Mouse (Mus musculus) stomach, postnatal 0 days (tissue): ENCODE data around the gene Ap4b1.
A peak's percentile ranks its signal among the peaks of the same experiment; 100 is the strongest.

ENCODE experiments used
- CTCF ChIP-seq: IDR thresholded peaks from 2 replicates; pipeline ENCODE4 v1.5.1; 2016; ENCODE audit warnings: antibody characterized with exemption, low read depth, mild to moderate bottlenecking, moderate library complexity
- EP300 ChIP-seq: optimal IDR thresholded peaks from 2 replicates; pipeline ENCODE3; 2016; ENCODE audit warnings: antibody characterized with exemption

DNA sequence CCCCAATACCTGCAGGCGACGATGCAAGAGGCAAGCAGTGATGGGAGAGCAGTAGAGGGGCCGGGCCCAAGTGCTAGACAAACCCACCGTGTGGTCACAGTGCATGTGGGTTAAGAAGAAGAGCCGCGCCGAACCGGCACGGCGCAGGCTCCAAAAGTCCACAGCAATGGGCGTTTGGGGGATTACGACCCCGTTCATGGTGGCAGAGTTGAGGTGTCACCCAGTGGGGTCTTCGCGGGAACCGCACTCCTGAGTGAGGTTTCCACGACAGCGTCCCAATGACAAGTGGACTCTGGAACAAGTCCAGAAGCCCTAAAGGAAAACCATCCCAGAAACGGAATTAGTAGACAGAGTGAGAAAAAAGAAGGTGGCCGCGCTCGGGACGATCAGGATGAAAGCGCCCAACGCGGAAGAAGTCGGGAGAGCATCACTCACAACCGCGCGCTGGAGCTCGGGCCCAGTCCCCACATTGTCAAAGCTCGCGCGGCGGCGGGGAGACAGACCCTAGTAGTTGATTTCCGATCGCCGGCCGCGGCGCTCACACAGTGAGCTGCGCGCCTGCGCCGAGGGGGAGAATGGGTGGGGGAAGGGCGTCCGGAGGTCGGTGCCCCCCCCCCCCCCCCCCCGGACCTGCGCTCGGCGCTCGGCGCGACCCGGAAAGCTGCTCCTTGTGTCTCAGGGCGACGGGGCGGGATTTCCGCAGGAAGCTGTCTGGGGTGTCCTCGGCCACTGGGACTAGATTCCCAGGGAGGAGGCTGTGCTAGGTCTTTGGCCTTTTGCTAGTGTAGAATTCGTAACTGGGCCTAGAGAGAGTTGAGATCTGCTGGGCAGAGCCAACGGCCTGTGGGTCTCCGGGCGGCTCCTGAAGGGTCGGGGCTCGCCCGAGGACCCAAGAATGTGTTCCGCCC is at the start of gene Ap4b1, which contains the start of the genes Dclre1b and Gm43064:
- TF ChIP-seq CTCF (no peak), EP300 (peak; percentile 91)
